Mouse (Mus musculus) stomach, embryonic 15.5 days (tissue): Measurements from ENCODE around the gene D2hgdh. TPM values are rescaled to one million over a fixed set of nuclear protein-coding genes. Genes with fewer than 3 reads are reported as not detected.
A peak's percentile ranks its signal among the peaks of the same experiment; 100 is the strongest.
"Not testable (repeated sequence)": the region's sequence is repeated elsewhere in the genome, so short reads cannot be mapped to it uniquely, and the experiment has no call there.

Source experiments
- ATAC-seq: fragments of 200-750 bp; cut with Nextera tagmentation; 2 replicates; pipeline ENCODE4 v1.8.0; 2017; ENCODE audit warnings: low read depth, moderate number of reproducible peaks, moderate TSS enrichment; ENCODE audit not compliant: insufficient read depth, low FRiP score
- H3K27ac ChIP-seq: fragments of 300-500 bp; sonication (generic); 2 replicates; pipeline ENCODE4 v1.5.1; 2015; ENCODE audit warnings: mild to moderate bottlenecking, inconsistent platforms
- H3K27me3 ChIP-seq: fragments of 300-500 bp; sonication (generic); replicated peaks from 2 replicates; pipeline ENCODE4 v1.6.1; 2015; ENCODE audit warnings: inconsistent platforms
- H3K36me3 ChIP-seq: fragments of 300-500 bp; sonication (generic); 2 replicates; pipeline ENCODE4 v1.6.1; 2015; ENCODE audit warnings: inconsistent platforms
- H3K4me1 ChIP-seq: fragments of 300-500 bp; sonication (generic); 2 replicates; pipeline ENCODE4 v1.6.1; 2015; ENCODE audit warnings: inconsistent platforms
- H3K4me2 ChIP-seq: fragments of 300-500 bp; sonication (generic); 2 replicates; pipeline ENCODE4 v1.6.1; 2015; ENCODE audit warnings: mild to moderate bottlenecking, inconsistent platforms
- H3K4me3 ChIP-seq: fragments of 300-500 bp; sonication (generic); replicated peaks from 2 replicates; pipeline ENCODE4 v1.5.1; 2015; ENCODE audit warnings: inconsistent platforms
- H3K9ac ChIP-seq: fragments of 300-500 bp; sonication (generic); 2 replicates; pipeline ENCODE4 v1.6.1; 2015; ENCODE audit warnings: inconsistent platforms
- H3K9me3 ChIP-seq: fragments of 300-500 bp; sonication (generic); 2 replicates; pipeline ENCODE4 v1.6.1; 2016; ENCODE audit warnings: inconsistent platforms
- WGBS: fragments of 180-500 bp; shearing (Covaris S2); methylation state at CpG from one replicate; pipeline ENCODE4 v1.1.7; 2015; 5-methylcytosine and 5-hydroxymethylcytosine counted together
- polyA plus RNA-seq: library from polyadenylated mRNA; unstranded; fragments of >200 nt; fragmentation: Nextera tagmentation; extraction: Ambion mirVana; gene quantifications from 2 replicates; pipeline ENCODE4 v1.2.1, GENCODE M21; 2015

The D2hgdh gene
- polyA plus RNA-seq, 1 experiment from 2014 or later = 13.0 TPM

GRCm38 (mm10) chr1:93835211-93835610, 10.5 kb downstream of the D2hgdh start:
- Histone ChIP-seq H3K4me3 (no peak overlapping the region), H3K27me3 (no peaks in the 10 kb centered on the region), H3K36me3 (no peaks in the 10 kb centered on the region; the same call in 1 of the 2 replicates), H3K27ac (no peak overlapping the region), H3K9ac (no peak overlapping the region), H3K4me2 (no peak overlapping the region), H3K9me3 (no peaks in the 10 kb centered on the region), H3K4me1 (no peaks in the 10 kb centered on the region)
- no peak for ATAC-seq
- whole genome bisulfite sequencing = 92% methylated on average over 4 of the region's 4 CpGs

GRCm38 (mm10) chr1:93835876-93836531, 11.3 kb downstream of the D2hgdh start:
- Histone ChIP-seq H3K27ac (no peak overlapping the region), H3K36me3 (no peaks in the 10 kb centered on the region; the same call in 1 of the 2 replicates), H3K4me3 (no peak overlapping the region), H3K4me2 (no peak overlapping the region), H3K27me3 (no peaks in the 10 kb centered on the region), H3K9ac (no peak overlapping the region), H3K9me3 (no peaks in the 10 kb centered on the region), H3K4me1 (no peaks in the 10 kb centered on the region)
- ATAC-seq = no peak
- WGBS = 83% methylated on average over 6 of the region's 6 CpGs

GRCm38 (mm10) chr1:93836532-93836913, 11.8 kb downstream of the D2hgdh start:
- no peaks in the 10 kb centered on the region for H3K27me3 ChIP-seq
- no peak overlapping the region for H3K4me2 ChIP-seq
- no peak for ATAC-seq
- H3K4me3 ChIP-seq = no peak overlapping the region
- no peak overlapping the region for H3K9ac ChIP-seq
- no peaks in the 10 kb centered on the region for H3K4me1 ChIP-seq
- no peak overlapping the region for H3K27ac ChIP-seq
- no peaks in the 10 kb centered on the region; the same call in 1 of the 2 replicates for H3K36me3 ChIP-seq
- 81% methylated on average over 2 of the region's 2 CpGs for WGBS
- no peaks in the 10 kb centered on the region for H3K9me3 ChIP-seq

GRCm38 (mm10) chr1:93837335-93837734, 12.6 kb downstream of the D2hgdh start:
- H3K27me3 ChIP-seq = no peaks in the 10 kb centered on the region
- WGBS = 91% methylated on average over 8 of the region's 8 CpGs
- no peak for ATAC-seq

GRCm38 (mm10) chr1:93838569-93838968, 13.9 kb downstream of the D2hgdh start:
- H3K9me3 ChIP-seq, H3K9ac ChIP-seq, ATAC-seq, H3K27me3 ChIP-seq, H3K4me3 ChIP-seq, H3K36me3 ChIP-seq, H3K4me2 ChIP-seq, H3K27ac ChIP-seq, H3K4me1 ChIP-seq: not testable (repeated sequence)
- 87% methylated on average over 8 of the region's 8 CpGs for WGBS

More at GRCm38 (mm10) chr1:93837335-93837734, 12.6 kb downstream of the D2hgdh start:
- no peak overlapping the region for H3K4me2 ChIP-seq
- no peaks in the 10 kb centered on the region for H3K9me3 ChIP-seq
- no peak overlapping the region for H3K27ac ChIP-seq
- H3K36me3 ChIP-seq = no peaks in the 10 kb centered on the region; the same call in 1 of the 2 replicates
- H3K9ac ChIP-seq = no peak overlapping the region
- H3K4me3 ChIP-seq = no peak overlapping the region
- no peaks in the 10 kb centered on the region for H3K4me1 ChIP-seq

GRCm38 (mm10) chr1:93845766-93846366, 21.2 kb downstream of the D2hgdh start:
- H3K4me3 ChIP-seq, H3K4me2 ChIP-seq, H3K9ac ChIP-seq, H3K36me3 ChIP-seq, H3K27me3 ChIP-seq, H3K27ac ChIP-seq, H3K4me1 ChIP-seq, H3K9me3 ChIP-seq: not testable (repeated sequence)
- 85% methylated on average over 2 of the region's 3 CpGs for WGBS
- peak; percentile 58; the same call in 1 of the 2 replicates for ATAC-seq

- H3K4me2 ChIP-seq, H3K27me3 ChIP-seq, H3K4me3 ChIP-seq, H3K36me3 ChIP-seq, H3K9me3 ChIP-seq, H3K9ac ChIP-seq, ATAC-seq, H3K4me1 ChIP-seq, H3K27ac ChIP-seq: not testable (repeated sequence)
- WGBS = 94% methylated on average over 4 of the region's 4 CpGs
Observed at GRCm38 (mm10) chr1:93855790-93856189, 31.1 kb downstream of the D2hgdh start.

GRCm38 (mm10) chr1:93857370-93857769, 32.7 kb downstream of the D2hgdh start:
- Histone ChIP-seq H3K4me2 (no peak overlapping the region), H3K4me1 (no peaks in the 10 kb centered on the region), H3K4me3 (no peak overlapping the region), H3K9ac (no peak overlapping the region), H3K36me3 (no peaks in the 10 kb centered on the region), H3K27ac (no peak overlapping the region), H3K9me3 (no peaks in the 10 kb centered on the region), H3K27me3 (no peaks in the 10 kb centered on the region)
- no peak for ATAC-seq
- 53% methylated on average over 6 of the region's 6 CpGs for WGBS

- ATAC-seq = no peak
- Histone ChIP-seq H3K27me3 (no peaks in the 10 kb centered on the region), H3K4me2 (no peak overlapping the region), H3K27ac (no peak overlapping the region), H3K9ac (no peak overlapping the region), H3K4me3 (no peak overlapping the region), H3K36me3 (no peaks in the 10 kb centered on the region), H3K9me3 (no peaks in the 10 kb centered on the region), H3K4me1 (no peaks in the 10 kb centered on the region)
- WGBS = 60% methylated on average over 3 of the region's 3 CpGs
Observed at GRCm38 (mm10) chr1:93857991-93858390, 33.3 kb downstream of the D2hgdh start.

- no peak overlapping the region for H3K9ac ChIP-seq
- ATAC-seq = no peak
- H3K36me3 ChIP-seq = no peaks in the 10 kb centered on the region
- no peak overlapping the region for H3K4me2 ChIP-seq
- no peak overlapping the region for H3K4me3 ChIP-seq
- no peaks in the 10 kb centered on the region for H3K9me3 ChIP-seq
- no peaks in the 10 kb centered on the region for H3K4me1 ChIP-seq
- no peaks in the 10 kb centered on the region for H3K27me3 ChIP-seq
- no peak overlapping the region for H3K27ac ChIP-seq
Observed at GRCm38 (mm10) chr1:93859619-93860018, 34.9 kb downstream of the D2hgdh start.

GRCm38 (mm10) chr1:93861048-93861447, 36.3 kb downstream of the D2hgdh start, which contains the start of gene Gal3st2:
TSS of gene Gal3st2 (plus strand) at chr1:93861306.
- not testable (repeated sequence) for H3K36me3 ChIP-seq, ATAC-seq, H3K4me2 ChIP-seq, H3K9ac ChIP-seq, H3K27ac ChIP-seq, H3K4me3 ChIP-seq, H3K27me3 ChIP-seq, H3K4me1 ChIP-seq, H3K9me3 ChIP-seq
- WGBS = 48% methylated on average over 2 of the region's 2 CpGs

- not testable (repeated sequence) for H3K4me3 ChIP-seq, H3K4me1 ChIP-seq
- WGBS = 40% methylated on average over 1 of the region's 1 CpGs
Observed at GRCm38 (mm10) chr1:93871594-93872105, 46.9 kb downstream of the D2hgdh start.

More at GRCm38 (mm10) chr1:93871594-93872105, 46.9 kb downstream of the D2hgdh start:
- not testable (repeated sequence) for H3K4me2 ChIP-seq, ATAC-seq, H3K27ac ChIP-seq, H3K27me3 ChIP-seq, H3K9ac ChIP-seq, H3K9me3 ChIP-seq, H3K36me3 ChIP-seq
